Mouse (Mus musculus): ENCODE measurements around the gene Olfr476.
"Not testable (repeated sequence)": the region's sequence is repeated elsewhere in the genome, so short reads cannot be mapped to it uniquely, and the experiment has no call there.

Gene Olfr476

GRCm38 (mm10) chr7:107964503-107964902 lies at the start of gene Olfr476:
Olfr476 (plus strand) TSS chr7:107964803.
- DNase-seq (ENCODE audit: low spot score) = no peak

- no peak for DNase-seq (ENCODE audit: low spot score)
Observed at GRCm38 (mm10) chr7:107930146-107930545, 34.5 kb upstream of the Olfr476 start, which contains the start of gene Olfr473. Olfr473 (plus strand) TSS chr7:107930446.

DNA sequence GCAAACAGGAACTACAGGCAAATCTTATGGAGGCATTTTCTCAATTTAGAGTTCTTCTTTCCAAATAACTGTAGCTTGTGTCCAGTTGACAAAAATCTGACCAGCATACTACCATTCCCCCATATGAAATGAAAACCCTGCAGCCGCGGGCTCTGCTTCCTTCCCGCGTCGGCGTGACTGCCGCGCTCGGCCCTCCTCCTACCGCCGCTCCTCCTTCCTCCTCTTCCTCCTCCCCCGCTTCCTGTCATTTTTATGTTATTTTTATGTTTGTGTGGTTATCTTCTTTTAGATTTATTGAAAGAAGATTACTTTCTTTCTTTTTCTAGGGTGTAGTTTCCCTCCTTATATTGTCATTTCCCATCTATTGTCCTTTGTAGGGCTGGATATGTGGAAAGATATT lies 12.1 kb upstream of the Olfr476 start:
- DNase-seq (ENCODE audit: low spot score) = not testable (repeated sequence)

DNA sequence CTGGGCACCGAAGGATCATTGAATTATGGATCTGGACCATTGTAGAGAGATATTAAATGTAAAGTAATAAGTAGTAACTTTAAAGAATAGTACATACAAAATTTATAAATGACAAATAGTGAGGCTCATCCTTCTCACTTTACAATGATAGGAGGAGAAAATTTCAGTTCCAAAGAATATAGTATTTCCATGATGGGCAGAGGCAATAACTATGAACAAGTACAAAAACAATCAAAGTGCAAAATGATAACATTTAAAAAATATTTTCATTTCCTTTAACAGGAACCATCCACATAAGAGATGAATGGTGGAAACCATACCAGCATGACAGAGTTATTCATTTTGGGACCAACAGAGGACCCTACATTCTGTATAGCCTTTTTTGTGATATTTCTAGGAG lies 10.3 kb upstream of the Olfr476 start, which contains the start of gene Olfr474:
Olfr474 (plus strand) TSS at position 301 of the 400 bp plus-strand sequence.
- no peak for DNase-seq (ENCODE audit: low spot score)

GRCm38 (mm10) chr7:107986393-107986792 lies 21.8 kb downstream of the Olfr476 start, which contains the start of gene Olfr477:
Olfr477 (plus strand) TSS chr7:107986693.
- no peak for DNase-seq (ENCODE audit: low spot score)

- not testable (repeated sequence) for DNase-seq (ENCODE audit: low spot score)
Observed at GRCm38 (mm10) chr7:108014256-108014655, 49.7 kb downstream of the Olfr476 start.

Data from urinary bladder, postnatal 10 days (tissue).